Mouse (Mus musculus) thymus, adult 2 months (tissue): ENCODE measurements around the gene Hax1. TPM values are rescaled to one million over a fixed set of nuclear protein-coding genes. Genes with fewer than 3 reads are reported as not detected.

ENCODE experiments used
- DNase-seq: peaks from one replicate; pipeline ENCODE4 v3.0.0; 2021
- H3K27ac ChIP-seq: fragments of 200-500 bp; 2 replicates; pipeline ENCODE4 v1.5.1; 2012; ENCODE audit warnings: low read length, control low read depth; ENCODE audit not compliant: control insufficient read depth, insufficient read depth
- H3K27me3 ChIP-seq: fragments of 200-500 bp; 2 replicates; pipeline ENCODE4 v1.6.1; 2012; ENCODE audit warnings: mild to moderate bottlenecking, low read length, moderate library complexity, mixed read lengths; ENCODE audit not compliant: control insufficient read depth, insufficient read depth
- H3K36me3 ChIP-seq: fragments of 200-500 bp; 2 replicates; pipeline ENCODE4 v1.6.1; 2012; ENCODE audit warnings: mild to moderate bottlenecking, low read length, moderate library complexity; ENCODE audit not compliant: control insufficient read depth, insufficient read depth
- H3K4me1 ChIP-seq: fragments of 200-500 bp; replicated peaks from 2 replicates; pipeline ENCODE4 v1.6.1; 2012; ENCODE audit warnings: low read length; ENCODE audit not compliant: control insufficient read depth, insufficient read depth
- H3K4me3 ChIP-seq: fragments of 200-500 bp; 2 replicates; pipeline ENCODE4 v1.5.1; 2012; ENCODE audit warnings: mild to moderate bottlenecking, low read length, control low read depth, moderate library complexity; ENCODE audit not compliant: control insufficient read depth, insufficient read depth
- CTCF ChIP-seq: fragments of 200-500 bp; IDR thresholded peaks from 2 replicates; pipeline ENCODE4 v1.5.1; 2012; ENCODE audit warnings: mild to moderate bottlenecking, control low read depth, low read length, moderate library complexity, borderline replicate concordance; ENCODE audit not compliant: control insufficient read depth, poor library complexity, insufficient read depth; ENCODE audit errors: extremely low read depth
- POLR2A ChIP-seq: fragments of 200-500 bp; IDR thresholded peaks from 2 replicates; pipeline ENCODE4 v1.6.1; 2012; ENCODE audit warnings: mild to moderate bottlenecking, low read length, control low read depth, moderate library complexity; ENCODE audit not compliant: control insufficient read depth, poor library complexity, insufficient read depth; ENCODE audit errors: extremely low read depth
- WGBS: fragments of 180-500 bp; shearing (Covaris S2); methylation state at CpG from one replicate; pipeline ENCODE4 v1.1.7; 2018; 5-methylcytosine and 5-hydroxymethylcytosine counted together
- polyA plus RNA-seq: library from polyadenylated mRNA; depleted of rRNA; stranded (reverse); fragments of >200 nt; gene quantifications from 2 replicates; pipeline ENCODE4 v1.2.3, GENCODE M21; 2012; rRNA removed

The Hax1 gene
- polyA plus RNA-seq, 1 experiment: 61.4 TPM

DNA sequence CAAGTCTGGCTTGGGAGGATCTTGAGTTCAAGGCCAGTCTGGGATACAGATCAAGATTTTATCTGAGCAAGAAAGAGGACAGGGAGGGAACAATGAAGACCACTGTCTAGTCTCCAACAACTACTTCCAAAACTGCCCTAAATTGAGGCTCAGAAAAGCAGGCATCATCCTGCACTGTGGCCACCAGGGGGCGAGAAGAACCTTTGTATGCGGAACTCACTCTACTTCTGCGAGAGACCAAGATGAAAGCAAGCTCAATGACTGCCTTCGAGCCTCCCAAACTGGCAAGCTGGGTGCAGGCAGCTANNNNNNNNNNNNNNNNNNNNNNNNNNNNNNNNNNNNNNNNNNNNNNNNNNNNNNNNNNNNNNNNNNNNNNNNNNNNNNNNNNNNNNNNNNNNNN, 45.2 kb downstream of the Hax1 start:
- Histone ChIP-seq H3K4me1 (0 out of 2 replicates have a peak, but pooled peaks cover under 1% of the 10 kb centered on the region), H3K27ac (no peak overlapping the region), H3K4me3 (no peak overlapping the region), H3K27me3 (no peaks in the 10 kb centered on the region), H3K36me3 (peaks cover 71% of the 10 kb centered on the region)
- WGBS: 3% methylated on average over 4 of the region's 4 CpGs
- peak; percentile 80 for DNase-seq
- TF ChIP-seq POLR2A: no peak
- peak; percentile 43; the same call in 1 of the 2 replicates for TF ChIP-seq CTCF

DNA sequence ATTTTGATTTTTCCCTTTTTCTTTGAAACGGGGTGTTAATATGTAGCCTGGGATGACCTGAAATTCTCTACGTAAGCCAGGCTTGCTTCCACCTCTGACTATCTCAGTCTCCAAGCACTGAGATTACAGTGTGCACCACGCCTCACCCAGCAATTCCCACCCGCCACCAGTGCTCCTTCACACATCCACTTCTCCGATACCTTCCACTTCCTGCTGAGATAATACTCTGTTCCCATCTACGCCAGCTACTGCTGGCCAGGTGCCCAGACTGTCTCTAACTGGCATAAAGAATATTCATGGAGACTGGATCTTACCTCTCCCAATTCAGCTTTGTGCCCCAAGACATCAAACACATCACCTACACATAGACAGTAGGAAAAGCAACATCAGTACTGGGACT, 49.9 kb downstream of the Hax1 start:
- Histone ChIP-seq H3K36me3 (peaks cover 90% of the 10 kb centered on the region), H3K4me3 (no peak overlapping the region), H3K27ac (no peak overlapping the region), H3K4me1 (no peaks in the 10 kb centered on the region), H3K27me3 (no peaks in the 10 kb centered on the region)
- 97% methylated on average over 6 of the region's 6 CpGs for WGBS
- no peak for DNase-seq
- no peak for TF ChIP-seq CTCF
- TF ChIP-seq POLR2A: no peak

DNA sequence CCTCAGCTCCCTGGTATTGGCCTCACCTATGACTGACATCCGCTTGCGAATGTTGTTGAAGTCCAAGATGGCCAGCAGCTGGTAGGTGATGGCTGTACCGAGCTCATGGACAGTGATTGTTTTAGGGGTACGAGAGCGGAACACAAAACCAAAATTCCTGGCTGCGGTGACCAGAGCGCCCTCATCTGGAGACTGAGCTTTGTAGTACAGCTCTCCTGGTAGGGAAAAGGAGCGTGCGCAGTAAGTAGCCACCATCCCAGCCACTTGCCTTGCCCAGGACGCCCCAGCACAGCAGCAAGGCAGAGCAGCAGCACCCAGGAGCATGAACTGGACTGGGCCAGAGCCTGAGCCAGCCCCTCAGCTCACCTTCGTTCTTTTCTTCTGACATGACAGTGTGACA, 50.6 kb downstream of the Hax1 start:
- 98% methylated on average over 11 of the region's 11 CpGs for WGBS
- no peak for DNase-seq
- no peak for TF ChIP-seq POLR2A
- TF ChIP-seq CTCF: no peak
- Histone ChIP-seq H3K4me3 (no peak overlapping the region), H3K27ac (no peak overlapping the region), H3K4me1 (no peaks in the 10 kb centered on the region), H3K36me3 (peaks cover 93% of the 10 kb centered on the region), H3K27me3 (no peaks in the 10 kb centered on the region)

Other genes starting within 250 kb of the Hax1 start
- gene Chrnb2, start 234.1 kb downstream of the Hax1 start, polyA plus RNA-seq: 2.8 and 2.9 TPM in 2 replicates
- 47.8 and 49.1 TPM in 2 replicates for gene Ube2q1, start 225.2 kb downstream of the Hax1 start, polyA plus RNA-seq
- 0.43 and 0.69 TPM in 2 replicates for gene She, start 167.4 kb downstream of the Hax1 start, polyA plus RNA-seq
- 10.4 and 11.1 TPM in 2 replicates for gene Il6ra, start 85.6 kb downstream of the Hax1 start, polyA plus RNA-seq
- gene Atp8b2, start 35.3 kb downstream of the Hax1 start, polyA plus RNA-seq: 109 and 123 TPM in 2 replicates
- gene 4933434E20Rik, start 52.9 kb upstream of the Hax1 start, polyA plus RNA-seq: 45.9 and 59.7 TPM in 2 replicates
- gene Ubap2l, start 53.8 kb upstream of the Hax1 start, polyA plus RNA-seq: 199 and 208 TPM in 2 replicates
- gene Tpm3, start 73.9 kb upstream of the Hax1 start, polyA plus RNA-seq: 252 and 262 TPM in 2 replicates
- 1.5 and 1.6 TPM in 2 replicates for gene Nup210l, start 105.4 kb upstream of the Hax1 start, polyA plus RNA-seq
- gene Rps27, start 214.9 kb upstream of the Hax1 start, polyA plus RNA-seq: 1,542 and 2,177 TPM in 2 replicates
- gene Rab13, start 214.9 kb upstream of the Hax1 start, polyA plus RNA-seq: 1.4 and 1.5 TPM in 2 replicates
- gene Jtb, start 232.8 kb upstream of the Hax1 start, polyA plus RNA-seq: 84.4 and 91.7 TPM in 2 replicates
- gene Creb3l4, start 244.7 kb upstream of the Hax1 start, polyA plus RNA-seq: 0.94 and 1.3 TPM in 2 replicates
- gene Slc39a1, start 249.4 kb upstream of the Hax1 start, polyA plus RNA-seq: 68.5 and 69.2 TPM in 2 replicates